Mouse (Mus musculus): ENCODE measurements around the gene D930007J09Rik.

D930007J09Rik gene

GRCm38 (mm10) chr13:32802259-32803081 lies at the start of gene D930007J09Rik:
Gene D930007J09Rik, minus strand, starts transcription at chr13:32802849.
- DNase-seq (ENCODE audit: low spot score), result peak; percentile 17

GRCm38 (mm10) chr13:32851967-32852366 lies 49.3 kb upstream of the D930007J09Rik start:
- no peak for DNase-seq (ENCODE audit: low spot score)

- DNase-seq (ENCODE audit: low spot score), result peak; percentile 83
Observed at GRCm38 (mm10) chr13:32850668-32851404, 48.2 kb upstream of the D930007J09Rik start, which contains the start of gene Serpinb1a. Gene Serpinb1a, minus strand, starts transcription at chr13:32851185.

- no peak for DNase-seq (ENCODE audit: low spot score)
Observed at GRCm38 (mm10) chr13:32850156-32850555, 47.5 kb upstream of the D930007J09Rik start.

GRCm38 (mm10) chr13:32849531-32850123 lies 47.0 kb upstream of the D930007J09Rik start:
- DNase-seq (ENCODE audit: low spot score), result no peak

GRCm38 (mm10) chr13:32849092-32849491 lies 46.4 kb upstream of the D930007J09Rik start:
- DNase-seq (ENCODE audit: low spot score), result no peak

- DNase-seq (ENCODE audit: low spot score), result no peak
Observed at GRCm38 (mm10) chr13:32846221-32846620, 43.6 kb upstream of the D930007J09Rik start.

GRCm38 (mm10) chr13:32841349-32841748 lies 38.7 kb upstream of the D930007J09Rik start:
- DNase-seq (ENCODE audit: low spot score), result no peak

- DNase-seq (ENCODE audit: low spot score), result no peak
Observed at GRCm38 (mm10) chr13:32839314-32839713, 36.7 kb upstream of the D930007J09Rik start.

- DNase-seq (ENCODE audit: low spot score), result no peak
Observed at GRCm38 (mm10) chr13:32834513-32834912, 31.9 kb upstream of the D930007J09Rik start.

GRCm38 (mm10) chr13:32833237-32833636 lies 30.6 kb upstream of the D930007J09Rik start:
- no peak for DNase-seq (ENCODE audit: low spot score)

GRCm38 (mm10) chr13:32832776-32833175 lies 30.1 kb upstream of the D930007J09Rik start:
- DNase-seq (ENCODE audit: low spot score), result no peak

- DNase-seq (ENCODE audit: low spot score), result no peak
Observed at GRCm38 (mm10) chr13:32831505-32832273, 29.0 kb upstream of the D930007J09Rik start.

GRCm38 (mm10) chr13:32828886-32829285 lies 26.2 kb upstream of the D930007J09Rik start:
- DNase-seq (ENCODE audit: low spot score), result no peak

GRCm38 (mm10) chr13:32827951-32828350 lies 25.3 kb upstream of the D930007J09Rik start:
- DNase-seq (ENCODE audit: low spot score), result no peak

- peak; percentile 51 for DNase-seq (ENCODE audit: low spot score)
Observed at GRCm38 (mm10) chr13:32827111-32827822, 24.6 kb upstream of the D930007J09Rik start.

- no peak for DNase-seq (ENCODE audit: low spot score)
Observed at GRCm38 (mm10) chr13:32825546-32825945, 22.9 kb upstream of the D930007J09Rik start.

- no peak for DNase-seq (ENCODE audit: low spot score)
Observed at GRCm38 (mm10) chr13:32824377-32825330, 22.0 kb upstream of the D930007J09Rik start.

- DNase-seq (ENCODE audit: low spot score), result no peak
Observed at GRCm38 (mm10) chr13:32823126-32823525, 20.5 kb upstream of the D930007J09Rik start.

GRCm38 (mm10) chr13:32821671-32822070 lies 19.0 kb upstream of the D930007J09Rik start:
- no peak for DNase-seq (ENCODE audit: low spot score)
